Mouse (Mus musculus): ENCODE data around the gene Gm28998.
"Not testable (repeated sequence)": the region's sequence is repeated elsewhere in the genome, so short reads cannot be mapped to it uniquely, and the experiment has no call there.

Gm28998 gene

DNA sequence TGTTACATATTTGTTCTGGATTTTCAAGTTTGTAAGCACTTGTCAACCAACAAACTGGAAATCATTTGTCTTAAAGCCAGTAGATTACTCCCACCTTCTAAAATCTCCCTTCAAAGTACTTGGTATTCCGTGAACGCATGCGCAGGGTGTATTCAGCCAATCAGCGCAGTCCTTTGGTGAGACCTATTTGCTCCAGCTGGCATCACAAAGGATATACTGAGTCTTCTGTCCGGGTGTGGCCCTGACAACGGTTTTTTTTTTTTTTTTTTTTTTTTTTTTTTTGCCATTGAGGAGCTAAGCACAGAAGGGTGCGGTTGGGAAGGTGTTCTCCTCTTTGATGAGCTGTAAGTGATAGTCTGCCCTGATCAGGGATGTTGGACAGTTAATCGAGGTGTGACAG is at the start of gene Gm28998:
TSS of gene Gm28998 (plus strand) at position 301 of the 400 bp plus-strand sequence.
- DNase-seq: not testable (repeated sequence)
